Mouse (Mus musculus): ENCODE measurements around the gene Nln.

Gene Nln

DNA sequence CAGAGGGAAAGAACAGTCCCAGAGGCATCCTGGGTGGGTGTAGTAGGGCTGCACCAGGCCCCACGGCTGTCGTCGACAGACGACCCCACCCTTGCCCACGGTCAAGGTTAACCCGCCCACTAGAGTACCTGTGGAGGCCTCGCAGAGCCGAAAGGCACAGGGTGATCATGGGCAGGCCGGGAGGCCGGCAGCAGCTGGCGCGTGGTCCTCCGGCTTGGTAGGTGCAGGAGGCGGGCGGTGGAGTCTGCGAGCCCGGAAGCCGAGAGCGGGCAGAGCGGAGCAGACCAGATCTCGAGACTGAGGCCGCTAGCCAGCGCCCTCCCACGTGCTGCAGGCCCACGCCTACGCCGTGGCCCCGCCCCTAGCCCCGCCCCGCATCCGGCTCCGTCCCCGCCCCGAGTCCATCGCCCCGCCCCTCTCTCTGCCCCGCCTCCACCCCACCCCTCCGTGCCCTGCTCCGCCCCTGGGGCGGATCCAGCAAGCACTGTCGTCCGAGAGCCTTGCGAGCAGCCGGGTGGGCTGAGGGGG lies at the start of gene Nln, which contains the start of gene Sgtb:
TSS of gene Nln (minus strand) at position 327 of the 528 bp plus-strand sequence.
TSS of gene Sgtb (plus strand) at position 454 of the 528 bp plus-strand sequence.
- in situ Hi-C loops (cut with MseI, MboI): no loop called here

DNA sequence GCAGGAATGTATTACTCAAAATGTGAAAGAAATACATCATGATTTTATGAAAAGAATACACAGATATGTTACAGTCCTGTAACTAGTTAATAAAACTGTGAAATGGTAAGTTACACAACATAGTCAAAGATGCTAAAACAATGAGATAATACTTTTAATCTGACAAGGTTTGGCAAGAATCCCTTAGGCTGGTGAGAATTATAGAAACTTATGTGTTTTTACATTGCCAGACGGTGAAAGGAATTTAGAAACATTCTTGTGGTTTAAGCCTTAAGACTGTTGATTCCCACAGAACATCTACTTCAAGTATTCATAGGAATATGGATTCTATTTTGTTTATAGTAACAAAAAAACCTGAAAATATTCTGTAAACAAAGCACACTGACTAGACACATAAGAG lies 46.3 kb upstream of the Nln start:
- in situ Hi-C loops (cut with MseI, MboI): no loop called here

DNA sequence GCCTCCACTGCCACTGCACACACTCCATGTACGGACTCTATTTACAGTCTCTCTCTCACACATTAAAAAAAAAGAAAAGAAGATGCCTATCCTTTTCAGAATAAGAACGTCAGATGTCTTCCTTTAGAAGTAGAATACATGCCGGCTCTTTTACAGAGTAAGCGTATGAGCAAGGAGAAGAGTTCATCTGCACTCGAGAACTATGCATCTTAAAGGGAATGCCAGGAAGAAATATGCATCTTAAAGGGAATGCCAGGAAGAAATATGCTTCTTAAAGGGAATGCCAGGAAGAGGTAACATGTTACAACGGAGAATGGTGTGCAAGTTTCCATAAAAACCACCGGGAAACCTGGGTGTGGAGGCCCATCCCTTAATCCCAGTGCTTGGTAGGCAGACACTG lies 45.7 kb upstream of the Nln start:
- in situ Hi-C loops (cut with MseI, MboI): no loop called here

DNA sequence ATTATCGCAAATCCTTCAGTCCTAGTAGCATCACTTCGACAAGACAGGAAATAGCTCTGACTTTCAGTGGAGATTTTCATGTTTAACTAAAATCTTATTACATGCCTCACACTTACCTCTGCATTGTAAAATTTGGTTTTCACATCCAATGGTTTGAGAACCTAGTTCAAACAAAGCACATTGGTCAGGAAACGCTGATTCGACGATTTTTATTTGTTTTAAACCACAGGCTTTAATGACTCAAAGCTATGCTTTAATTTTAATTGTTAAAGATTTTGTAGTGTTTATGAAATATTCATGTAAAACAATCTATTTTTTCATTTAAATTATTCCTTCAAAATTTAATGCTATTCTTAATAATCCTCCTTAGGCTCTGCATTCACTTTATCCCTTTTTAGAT lies 44.8 kb upstream of the Nln start:
- in situ Hi-C loops (cut with MseI, MboI): no loop called here

DNA sequence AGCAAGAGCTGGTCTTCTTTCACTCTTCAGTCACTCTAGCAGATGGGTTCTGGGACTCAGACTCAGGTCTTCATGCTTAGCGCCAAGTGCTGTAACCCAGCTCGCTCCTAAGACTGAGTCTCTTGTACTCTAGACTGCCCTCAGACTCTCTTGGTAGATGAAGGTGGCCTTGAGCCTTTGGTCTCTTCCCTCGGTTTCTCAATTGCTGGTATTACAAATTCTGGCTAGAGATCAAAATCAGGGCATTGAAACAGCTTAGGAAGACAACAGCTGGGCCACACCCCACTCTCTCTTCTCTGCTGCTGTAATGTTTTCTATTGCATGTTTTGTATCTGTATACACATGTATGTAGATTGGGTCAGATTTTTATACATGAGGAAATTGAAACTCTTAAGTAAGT lies 36.2 kb upstream of the Nln start:
- in situ Hi-C loops (cut with MseI, MboI): no loop called here

DNA sequence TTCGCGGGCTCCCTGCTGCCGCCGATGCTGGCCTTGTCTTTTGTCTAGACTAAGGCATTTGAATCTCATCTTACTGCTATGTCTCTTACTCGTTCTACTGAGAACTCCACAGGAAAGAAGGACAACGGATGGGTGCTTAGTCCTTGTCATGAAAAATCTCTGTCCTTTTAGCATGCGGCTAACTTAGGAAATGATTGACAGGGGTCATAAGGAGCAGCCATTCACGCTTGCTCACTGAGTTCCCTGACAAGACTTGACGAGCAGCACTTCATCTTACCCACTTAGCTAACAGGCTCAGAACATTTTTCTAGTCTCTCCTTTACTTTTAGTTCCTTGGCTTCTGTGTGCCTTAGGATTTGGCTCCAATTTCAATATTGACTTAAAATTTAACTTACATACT lies 35.5 kb upstream of the Nln start:
- in situ Hi-C loops (cut with MseI, MboI): no loop called here

DNA sequence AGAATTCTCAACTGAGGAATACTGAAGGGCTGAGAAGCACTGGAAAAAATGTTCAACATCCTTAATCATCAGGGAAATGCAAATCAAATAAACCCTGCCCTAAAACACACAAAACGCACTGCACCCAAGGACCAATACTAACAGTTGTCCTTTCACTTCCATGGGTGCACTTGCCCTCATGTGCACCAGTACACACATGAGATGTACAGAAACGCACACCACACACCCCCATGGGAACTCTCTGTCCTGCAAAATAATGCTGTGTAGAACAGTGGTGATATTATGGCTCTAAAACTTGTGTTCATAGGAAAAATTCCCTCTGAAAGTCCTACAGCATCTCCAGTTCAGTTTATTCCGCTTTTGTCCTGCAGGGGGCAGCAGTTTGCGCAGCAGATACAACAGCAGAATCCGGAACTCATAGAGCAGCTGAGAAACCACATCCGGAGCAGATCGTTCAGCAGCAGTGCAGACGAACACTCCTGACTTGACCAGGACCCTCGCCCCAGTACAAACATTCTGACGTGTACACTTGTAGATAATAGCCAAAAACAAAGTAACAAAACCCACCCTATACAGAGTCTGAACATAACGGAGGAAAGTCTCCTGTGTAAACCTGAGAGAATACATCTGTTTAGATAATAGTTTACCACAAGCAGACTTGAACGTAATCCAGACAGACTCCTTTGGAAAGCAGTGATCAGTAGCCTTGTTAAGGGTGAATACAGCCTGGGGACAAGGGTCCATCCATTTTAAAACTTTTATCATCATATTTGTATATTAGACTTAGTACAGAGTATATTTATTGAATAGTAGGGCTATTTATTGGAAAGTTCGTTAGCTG lies 30.2 kb upstream of the Nln start:
- in situ Hi-C loops (cut with MseI, MboI): no loop called here

DNA sequence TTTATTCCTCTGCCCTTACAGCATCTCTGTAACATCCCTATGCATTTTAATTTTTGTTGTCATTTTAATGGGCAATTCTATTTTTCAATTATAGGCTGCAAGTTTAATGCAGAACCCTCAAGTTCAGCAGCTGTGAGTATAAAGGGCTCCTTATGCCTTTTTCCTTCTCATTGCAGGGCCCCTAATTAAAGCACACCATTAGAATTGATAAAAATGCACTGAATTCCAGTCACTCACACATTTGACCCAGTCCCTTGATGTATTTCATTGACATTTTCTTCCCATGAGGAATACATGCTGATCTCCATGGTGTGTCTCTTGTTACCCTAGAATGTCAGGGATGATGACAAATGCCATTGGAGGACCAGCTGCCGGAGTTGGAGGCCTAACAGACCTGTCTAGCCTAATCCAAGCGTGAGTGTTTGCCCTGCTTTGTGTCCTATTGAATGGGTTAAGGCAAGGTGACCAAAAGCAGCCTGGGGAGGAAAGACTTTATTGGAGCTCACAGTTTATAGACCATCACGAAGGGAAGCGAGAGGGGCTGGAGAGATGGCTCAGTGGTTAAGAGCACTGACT lies 25.2 kb upstream of the Nln start:
- in situ Hi-C loops (cut with MseI, MboI): no loop called here

DNA sequence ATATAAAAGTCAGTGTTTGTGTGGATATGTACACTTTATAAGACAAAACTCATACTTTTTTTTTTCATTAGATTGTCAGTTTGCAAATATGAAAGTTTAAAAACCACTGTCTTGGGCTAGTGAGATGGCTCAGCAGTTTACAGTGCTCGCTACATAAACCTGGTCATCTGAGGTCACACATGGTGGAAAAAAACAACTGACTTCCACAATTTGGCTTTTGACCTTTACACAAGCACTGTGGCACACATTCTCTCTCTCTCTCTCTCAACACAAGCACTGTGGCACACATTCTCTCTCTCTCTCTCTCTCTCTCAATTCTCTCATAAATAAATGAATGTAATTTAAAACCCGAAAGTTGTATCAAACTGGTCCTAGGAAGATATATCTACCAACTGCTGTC lies 23.1 kb upstream of the Nln start:
- in situ Hi-C loops (cut with MseI, MboI): no loop called here

DNA sequence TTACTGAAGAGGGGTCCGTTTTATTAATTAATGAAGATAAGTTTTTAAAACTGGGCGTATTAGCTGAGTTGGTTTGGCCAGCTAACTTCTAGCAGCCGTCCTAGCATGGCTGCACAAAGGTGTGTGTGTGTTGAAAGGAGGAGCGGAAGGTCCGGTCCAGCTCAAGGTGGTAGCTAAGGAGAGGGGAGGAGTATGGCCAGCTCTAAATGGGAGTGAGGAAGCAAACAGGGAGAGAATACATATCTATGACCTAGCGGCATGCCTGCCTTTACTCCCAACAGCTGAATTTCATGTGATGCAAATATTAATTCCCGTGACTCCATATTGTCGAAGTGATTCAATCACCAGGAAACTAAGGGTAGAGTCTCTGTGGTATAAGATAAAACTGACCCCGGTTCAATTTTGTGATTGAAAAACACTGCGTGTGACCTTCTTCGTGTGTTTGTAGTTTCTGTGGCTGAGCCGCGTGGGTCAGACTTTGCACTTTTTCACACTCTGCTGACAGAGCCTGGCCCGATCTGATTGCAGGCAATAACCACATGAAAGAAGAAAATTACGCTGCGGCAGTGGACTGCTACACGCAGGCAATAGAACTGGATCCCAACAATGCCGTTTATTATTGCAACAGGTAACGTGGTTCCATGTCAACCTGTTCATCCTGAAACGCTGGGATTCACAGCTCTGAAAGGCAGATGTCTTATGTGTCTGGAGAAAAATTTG lies 14.4 kb upstream of the Nln start:
- in situ Hi-C loops (cut with MseI, MboI): no loop called here

DNA sequence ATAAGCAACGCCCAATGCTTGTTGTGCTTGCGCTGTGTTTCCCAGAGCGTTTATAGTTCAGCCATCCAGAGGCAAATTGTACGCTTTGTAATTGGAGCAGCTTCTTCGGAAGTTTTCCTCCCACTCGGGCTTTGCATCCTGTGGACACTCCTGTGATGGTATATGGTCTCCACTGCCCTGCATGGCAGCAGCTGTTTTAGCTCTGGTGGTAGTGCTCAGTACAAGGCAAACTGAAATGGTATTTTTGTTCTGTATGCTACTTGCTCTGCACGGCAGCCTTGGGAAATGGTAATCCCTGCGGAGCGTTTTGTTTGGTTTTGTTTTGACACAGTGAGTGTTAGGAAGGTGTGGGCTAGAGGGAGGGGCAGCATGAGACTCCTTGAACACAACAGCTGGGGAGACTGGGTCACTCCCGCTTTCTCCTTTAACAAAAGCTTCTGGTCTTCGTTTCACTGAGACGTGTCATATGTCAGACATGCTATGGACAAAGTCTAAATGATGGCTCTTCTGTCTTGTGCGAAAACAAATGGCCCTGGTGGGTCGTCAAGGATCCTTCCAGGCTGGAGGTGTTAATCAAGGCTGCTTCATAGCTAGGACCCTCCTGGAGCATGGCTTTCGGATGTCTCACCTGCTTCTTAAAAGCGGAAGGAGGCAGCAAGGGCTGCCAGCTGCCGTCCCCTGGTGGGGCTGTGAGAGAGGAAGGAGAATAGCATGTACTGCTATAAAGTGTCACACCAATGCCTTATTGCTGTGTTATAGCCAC lies 12.8 kb upstream of the Nln start:
- in situ Hi-C loops (cut with MseI, MboI): no loop called here

DNA sequence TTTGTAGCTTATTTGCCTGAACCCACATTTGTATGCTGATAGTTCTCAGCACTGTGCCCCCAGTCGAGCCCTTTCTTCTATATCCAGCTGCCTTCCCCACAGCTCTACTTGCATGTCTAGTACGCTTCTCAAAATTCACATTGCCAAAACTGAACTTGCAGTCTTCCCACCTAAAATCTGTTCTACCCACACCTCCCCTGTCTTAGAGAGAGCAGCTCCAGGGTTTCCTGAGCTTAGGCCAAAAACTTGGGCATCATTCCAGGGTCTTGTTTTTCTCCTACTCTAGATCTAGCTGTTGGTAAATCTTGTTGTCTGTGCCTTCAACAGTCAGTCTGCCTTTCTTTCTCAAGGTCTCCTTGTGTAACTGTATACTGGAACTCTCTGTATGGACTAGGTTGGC lies 5.4 kb upstream of the Nln start:
- in situ Hi-C loops (cut with MseI, MboI): no loop called here

DNA sequence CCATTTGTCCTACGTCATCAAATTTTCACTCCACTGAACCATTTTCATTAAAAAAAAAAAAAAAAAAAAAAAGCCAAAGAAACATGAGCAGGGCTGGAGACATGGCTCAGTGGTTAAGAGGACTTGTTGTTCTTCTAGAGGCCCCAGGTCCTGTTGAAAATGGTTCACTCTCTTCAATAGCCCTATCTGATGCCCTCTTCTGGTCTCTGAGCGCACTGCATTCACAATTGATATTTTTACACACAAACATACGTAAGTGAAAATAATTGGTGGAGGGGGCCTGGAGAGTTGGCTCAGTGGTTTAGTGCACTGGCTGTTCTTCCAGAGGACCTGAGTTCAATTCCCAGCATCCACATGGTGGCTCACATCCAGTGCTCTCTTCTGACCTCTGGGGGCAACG lies 4.4 kb upstream of the Nln start:
- in situ Hi-C loops (cut with MseI, MboI): no loop called here

DNA sequence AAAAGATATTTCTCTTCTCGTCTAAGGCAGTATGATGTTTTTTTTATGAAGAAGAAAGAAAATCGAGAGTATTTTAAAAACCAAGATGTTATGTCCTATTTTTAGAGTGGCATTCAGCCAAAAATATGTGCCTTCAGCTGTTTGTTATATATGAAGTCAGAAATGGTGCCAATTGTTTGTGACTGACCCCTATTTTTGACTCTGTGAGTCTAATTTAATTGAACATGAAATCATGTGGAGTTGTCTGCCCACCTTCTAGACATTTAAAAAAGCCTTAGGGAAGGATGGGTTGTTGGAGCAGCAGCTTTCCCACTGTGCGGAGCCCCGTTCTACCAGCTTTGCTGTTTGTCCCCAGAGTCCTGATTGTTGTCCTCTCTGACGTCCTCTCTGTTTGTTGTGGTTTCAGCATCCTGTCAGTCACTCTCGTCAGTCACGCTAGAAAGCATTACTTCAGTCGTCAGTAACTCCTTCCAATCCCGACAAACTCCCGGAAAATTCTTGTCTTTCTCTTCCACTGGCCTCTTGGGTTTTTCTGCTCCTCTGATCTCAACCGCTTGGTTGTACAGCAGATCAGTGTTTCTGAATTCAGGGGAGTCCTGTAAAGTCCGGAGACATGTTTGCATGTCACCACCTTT lies 3.0 kb upstream of the Nln start:
- in situ Hi-C loops (cut with MseI, MboI): no loop called here

DNA sequence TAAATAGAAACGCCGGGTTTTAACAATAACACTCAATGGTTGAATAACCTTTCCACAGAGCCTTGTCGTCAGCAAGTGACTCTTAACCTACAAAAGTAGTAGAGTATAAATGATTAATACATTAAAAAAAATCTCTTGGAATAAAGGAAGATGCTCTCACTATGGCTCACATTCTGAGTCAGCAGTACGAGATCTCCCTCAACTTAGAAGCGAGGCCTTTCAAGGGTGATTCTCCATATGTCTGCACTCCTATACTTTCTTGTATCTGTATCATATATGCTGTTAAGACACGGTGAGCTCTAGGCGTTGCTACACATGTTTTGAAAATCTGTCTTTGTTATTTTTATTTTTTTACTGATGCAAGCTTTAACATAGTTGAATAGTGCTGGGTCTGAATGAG lies 1.1 kb upstream of the Nln start:
- in situ Hi-C loops (cut with MseI, MboI): no loop called here

DNA sequence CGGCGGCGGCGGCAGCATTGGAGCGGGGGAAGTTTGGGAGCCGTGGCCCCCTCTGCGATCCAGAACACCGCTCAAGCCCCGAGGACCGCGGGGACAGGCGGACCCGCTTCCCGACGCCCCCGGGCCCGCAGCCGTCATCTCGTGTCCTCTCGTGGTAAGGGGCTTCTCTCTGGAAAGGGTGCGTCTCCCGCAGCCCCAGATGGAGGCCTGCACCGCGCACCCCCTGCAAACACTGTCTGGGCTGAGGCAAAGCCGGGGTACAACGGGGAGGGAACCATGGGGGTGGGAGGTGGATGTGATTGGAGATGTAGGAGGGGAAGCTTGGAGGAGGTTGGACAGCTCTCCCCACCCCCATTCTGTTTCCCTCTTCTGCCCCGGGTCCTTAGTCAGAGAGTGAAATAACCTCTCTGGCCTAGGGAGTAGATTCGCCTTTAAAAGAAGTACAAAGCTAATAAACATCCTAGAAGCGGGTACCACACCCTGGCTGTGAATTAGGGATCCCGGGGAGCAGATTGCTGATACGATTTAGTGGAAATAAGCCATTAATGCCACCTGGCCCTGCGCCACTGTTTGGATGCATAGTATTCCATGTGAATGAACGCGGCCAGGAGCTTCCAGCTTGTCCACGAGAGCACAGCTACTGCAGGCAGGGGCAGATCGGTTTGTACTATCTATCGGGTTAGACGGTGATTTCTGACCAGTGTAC lies 555 bp upstream of the Nln start:
- in situ Hi-C loops (cut with MseI, MboI): no loop called here

DNA sequence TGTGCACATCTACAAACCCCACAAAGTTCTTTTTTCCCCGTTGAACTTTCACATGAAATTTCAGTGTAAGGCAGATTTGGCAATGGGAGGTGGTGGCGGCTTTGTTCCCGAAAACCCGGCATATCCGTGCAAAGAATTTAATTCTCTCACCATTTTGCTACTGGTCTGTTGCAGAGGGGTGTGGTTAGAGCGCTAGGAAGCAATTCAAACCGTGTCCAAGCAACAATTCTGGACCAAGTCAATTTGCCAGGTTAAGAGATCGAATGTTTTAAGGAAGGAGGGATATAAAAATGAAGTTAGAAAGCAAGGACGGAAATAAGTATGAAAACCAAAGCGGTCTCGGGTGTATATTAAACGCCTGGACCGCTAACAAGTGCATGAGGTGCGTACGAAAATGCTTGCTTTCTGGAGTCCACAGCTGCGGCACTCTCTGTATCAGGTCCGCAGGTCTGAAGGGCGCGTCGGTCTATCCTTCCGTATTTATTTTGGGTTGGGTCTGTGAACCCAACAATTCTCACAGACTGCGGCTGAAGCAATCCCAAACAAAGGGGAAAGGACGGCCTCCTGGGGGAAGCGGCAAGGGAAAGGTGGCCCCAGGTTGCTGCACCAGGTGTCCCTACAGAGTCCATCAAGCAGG lies 645 bp downstream of the Nln start:
- in situ Hi-C loops (cut with MseI, MboI): no loop called here

DNA sequence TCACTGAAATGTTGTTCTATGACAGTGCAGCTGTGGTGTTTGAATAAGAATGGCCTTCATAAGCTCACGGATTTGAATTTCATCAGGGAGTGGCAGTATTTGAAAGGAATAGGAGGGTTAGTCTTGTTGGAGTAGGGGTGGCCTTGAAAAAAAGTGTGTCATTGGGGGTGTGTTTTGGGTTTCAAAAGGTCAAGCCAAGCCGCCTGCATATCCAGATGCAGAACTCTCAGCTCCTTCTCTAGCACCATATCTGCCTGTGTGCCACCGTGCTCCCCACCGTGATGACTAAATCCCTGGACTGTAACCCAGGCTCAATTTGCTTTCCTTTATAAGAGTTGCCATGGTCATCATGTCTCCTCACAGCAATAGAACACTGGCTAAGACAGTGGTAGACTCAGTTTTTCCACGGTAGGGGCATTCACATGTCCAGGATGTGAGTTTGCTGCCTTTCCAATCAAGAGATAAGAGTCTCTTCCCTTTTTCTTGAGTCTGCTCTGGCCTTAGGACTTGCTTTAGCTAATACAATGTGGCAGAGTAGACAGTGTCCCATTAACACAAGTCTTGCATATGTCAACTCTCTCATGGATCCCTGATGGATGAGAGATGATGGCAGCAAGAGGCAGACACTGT lies 7.7 kb downstream of the Nln start:
- in situ Hi-C loops (cut with MseI, MboI): no loop called here

DNA sequence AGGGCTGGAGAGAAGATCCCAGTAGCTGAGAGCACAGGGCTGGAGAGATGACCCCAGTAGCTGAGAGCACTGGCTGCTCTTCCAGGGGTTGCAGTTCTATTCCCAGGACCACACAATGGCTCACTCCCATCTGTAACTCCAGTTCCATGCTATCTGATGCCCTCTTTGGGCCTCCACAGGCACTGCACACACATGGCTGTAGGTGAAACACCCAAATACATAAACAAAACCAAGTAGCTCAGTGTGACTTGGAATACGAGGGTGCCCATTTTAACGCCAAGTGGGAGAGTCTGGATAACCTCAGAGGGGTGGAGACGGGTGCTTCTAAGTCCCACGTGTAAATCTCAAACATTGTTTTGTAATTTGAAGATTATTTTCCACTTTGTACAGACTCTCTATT lies 9.0 kb downstream of the Nln start:
- in situ Hi-C loops (cut with MseI, MboI): no loop called here

DNA sequence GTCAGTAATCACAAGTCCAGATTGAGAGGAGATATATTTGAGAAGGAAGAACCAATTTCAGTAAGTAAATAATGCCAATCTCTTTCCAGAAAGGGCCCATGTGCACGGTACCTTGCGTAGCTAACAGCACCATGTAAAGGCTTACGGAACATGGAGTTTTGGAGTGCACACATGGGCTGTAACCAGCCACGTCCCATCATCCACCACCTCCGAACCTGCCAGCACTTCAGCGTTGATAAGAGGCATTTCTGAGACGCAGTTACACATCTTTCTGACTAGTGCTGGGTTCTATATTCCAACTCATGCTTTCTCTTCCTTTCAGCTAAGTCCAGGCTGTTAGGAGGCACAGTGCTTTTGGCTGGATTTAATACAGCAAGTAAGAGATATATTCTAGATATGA lies 12.2 kb downstream of the Nln start:
- in situ Hi-C loops (cut with MseI, MboI): no loop called here

All from mouse trophoblast stem cell (cell line).